13 mouse cellular contexts compared by ENCODE assay signal in the genomic region with DNA sequence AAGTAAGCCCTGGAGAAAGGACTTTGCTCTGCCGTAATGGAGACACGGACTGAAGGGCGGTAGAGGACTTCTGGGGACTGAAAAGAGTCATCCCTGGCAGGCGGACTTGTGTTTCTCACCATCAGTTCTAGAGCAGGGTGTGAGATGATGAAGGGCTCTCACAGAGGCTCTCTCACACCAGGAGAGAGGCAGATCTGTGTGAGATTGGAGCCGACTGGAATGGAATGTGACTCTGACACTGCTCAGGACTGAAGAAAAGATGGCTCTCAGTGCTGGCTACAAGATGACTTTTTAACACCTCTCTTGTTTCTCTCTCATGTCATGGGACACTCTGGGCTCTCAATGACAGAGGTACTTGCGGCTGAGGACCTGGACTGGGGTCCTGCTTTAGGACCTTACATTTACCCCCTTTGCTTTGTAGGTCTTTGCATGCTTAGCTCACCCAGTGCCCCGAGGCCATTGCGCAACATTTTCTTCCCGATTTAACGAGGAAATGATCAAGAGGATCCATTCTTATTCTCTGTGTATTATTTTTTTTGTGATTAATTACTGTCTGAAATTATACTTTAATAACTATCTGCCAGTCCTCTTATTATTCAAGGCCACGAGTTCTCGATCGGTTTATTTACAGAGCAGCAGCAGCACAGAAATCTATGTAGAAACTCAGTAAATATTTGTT. TPM values are rescaled to one million over a fixed set of nuclear protein-coding genes. Genes with fewer than 3 reads are reported as not detected.
DNase-seq lines count a peak whose midpoint lies in the region; ATAC-seq lines count a peak whose summit lies in the region.
"Had no signal": no experiment of that assay in that cellular context is flagged by ENCODE, and none has a peak within 500 bp of the region (broad histone marks: within the 10 kb centered on the region; RNA-seq: fewer than 3 reads in every experiment).

No protein-coding gene starts in this region.

- no peaks in the 10 kb centered on the region for H3K27me3 ChIP-seq in heart, embryonic 14.5 days (ENCODE audit: control insufficient read depth, insufficient read depth, low read length)
- H3K27me3 ChIP-seq in lung, embryonic 16.5 days (ENCODE audit: control insufficient read depth, insufficient read depth, low read depth, low read length): no peaks in the 10 kb centered on the region
- H3K27me3 ChIP-seq in stomach, embryonic 16.5 days (ENCODE audit: control insufficient read depth, insufficient read depth, low read length): no peaks in the 10 kb centered on the region
- H3K27me3 ChIP-seq: liver, embryonic 12.5 days had no signal

- H3K36me3 ChIP-seq in heart, embryonic 14.5 days (ENCODE audit: control insufficient read depth, insufficient read depth, low read length): no peaks in the 10 kb centered on the region
- H3K36me3 ChIP-seq in lung, embryonic 16.5 days (ENCODE audit: control insufficient read depth, insufficient read depth, low read length): no peaks in the 10 kb centered on the region
- H3K36me3 ChIP-seq in stomach, embryonic 16.5 days (ENCODE audit: control insufficient read depth, insufficient read depth, low read length): no peaks in the 10 kb centered on the region
- H3K36me3 ChIP-seq: liver, embryonic 12.5 days had no signal

- DNase-seq in heart, adult 8-10 months (ENCODE audit: low spot score): no peak
- DNase-seq in lung, adult 18-20 months: no peak
- DNase-seq in mesoderm, embryonic 11.5 days (ENCODE audit: low read depth, low spot score): peak; percentile 18
- DNase-seq in cerebellum, postnatal 36 days: no peak
- DNase-seq: adrenal gland, postnatal 25 days; cerebellum, adult 11-12 months; gastrocnemius, postnatal 25 days; kidney, adult 11 months; right cerebral cortex, postnatal 4 days had no signal

- peaks cover 12 to 42% of the 10 kb centered on the region in 2 experiments for H3K4me1 ChIP-seq in heart, embryonic 14.5 days (ENCODE audit: control insufficient read depth in 2 of 2, insufficient read depth in 2 of 2, low read length in 2 of 2)
- H3K4me1 ChIP-seq in lung, embryonic 16.5 days (replicated peaks; ENCODE audit: control insufficient read depth, insufficient read depth, low read length): peaks cover 18% of the 10 kb centered on the region
- H3K4me1 ChIP-seq in stomach, embryonic 16.5 days (ENCODE audit: control insufficient read depth, insufficient read depth, low read length): peaks cover 11% of the 10 kb centered on the region
- H3K4me1 ChIP-seq: liver, embryonic 12.5 days had no signal

- WGBS in heart, embryonic 14.5 days: 47% methylated on average over 13 of the region's 13 CpGs
- WGBS in lung, embryonic 16.5 days: 47% methylated on average over 13 of the region's 13 CpGs
- WGBS in stomach, embryonic 16.5 days: 65% methylated on average over 13 of the region's 13 CpGs

- H3K9ac ChIP-seq in heart, embryonic 14.5 days (ENCODE audit: low read length): peak overlapping the region; percentile 40; the same call in 1 of the 2 replicates
- H3K9ac ChIP-seq in lung, embryonic 16.5 days (ENCODE audit: low read length): no peak overlapping the region
- no peak overlapping the region for H3K9ac ChIP-seq in stomach, embryonic 16.5 days (ENCODE audit: low read length)
- H3K9ac ChIP-seq: liver, embryonic 12.5 days had no signal

- ATAC-seq in heart, embryonic 14.5 days (ENCODE audit: insufficient number of reproducible peaks, insufficient read depth, low FRiP score, low read depth): no peak
- peak; percentile 27; the same call in 1 of the 2 replicates for ATAC-seq in lung, embryonic 16.5 days (ENCODE audit: low read depth)
- no peak for ATAC-seq in stomach, embryonic 16.5 days (ENCODE audit: insufficient read depth, low FRiP score)
- ATAC-seq: liver, embryonic 12.5 days had no signal

- H3K9me3 ChIP-seq in heart, embryonic 14.5 days (ENCODE audit: control insufficient read depth, low read length): no peaks in the 10 kb centered on the region
- H3K9me3 ChIP-seq in lung, embryonic 16.5 days (ENCODE audit: control insufficient read depth, low read length): no peaks in the 10 kb centered on the region
- no peaks in the 10 kb centered on the region for H3K9me3 ChIP-seq in stomach, embryonic 16.5 days (replicated peaks; ENCODE audit: control insufficient read depth, low read length)
- H3K9me3 ChIP-seq: liver, embryonic 12.5 days had no signal

- H3K4me3 ChIP-seq in heart, embryonic 14.5 days (ENCODE audit: control insufficient read depth in 1 of 2, insufficient read depth in 1 of 2, low read depth in 1 of 2, low read length in 2 of 2): peak overlapping the region in 1 of 2 experiments; percentile 4; a peak in 1 of 4 replicates
- no peak overlapping the region for H3K4me3 ChIP-seq in lung, embryonic 16.5 days (ENCODE audit: low read length)
- no peak overlapping the region for H3K4me3 ChIP-seq in stomach, embryonic 16.5 days (replicated peaks; ENCODE audit: low read length)
- H3K4me3 ChIP-seq: liver, embryonic 12.5 days had no signal

- peak overlapping the region; percentile 47 for H3K4me2 ChIP-seq in heart, embryonic 14.5 days (ENCODE audit: low read length)
- H3K4me2 ChIP-seq in lung, embryonic 16.5 days (ENCODE audit: low read depth, low read length): no peak overlapping the region
- H3K4me2 ChIP-seq in stomach, embryonic 16.5 days (ENCODE audit: low read depth, low read length): no peak overlapping the region
- H3K4me2 ChIP-seq: liver, embryonic 12.5 days had no signal

- peak overlapping the region; percentile 64 to 78 for H3K27ac ChIP-seq in heart, embryonic 14.5 days (replicated peaks in 1 of 2; ENCODE audit: control insufficient read depth in 1 of 2, insufficient read depth in 1 of 2, low read depth in 2 of 2, low read length in 2 of 2)
- no peak overlapping the region for H3K27ac ChIP-seq in lung, embryonic 16.5 days (ENCODE audit: low read length)
- peak overlapping the region; percentile 47; the same call in 1 of the 2 replicates for H3K27ac ChIP-seq in stomach, embryonic 16.5 days (ENCODE audit: low read length)
- H3K27ac ChIP-seq: liver, embryonic 12.5 days had no signal

RNA-seq across cellular contexts. Expression of a gene that starts 10.7 kb away (rescaled TPM):
- 611 and 671 TPM in 2 replicates for polyA plus RNA-seq in heart, embryonic 14.5 days (2014; fragmentation: Nextera tagmentation; extraction: Ambion mirVana)
- total RNA-seq in heart, adult 8-10 months (2022): 100 to 1,000 TPM; 632 to 807 (median 708) TPM
- 53.4 and 61.4 TPM in 2 replicates for polyA plus RNA-seq in lung, embryonic 16.5 days (2015; fragmentation: Nextera tagmentation; extraction: Ambion mirVana)
- polyA plus RNA-seq in stomach, embryonic 16.5 days (2015; fragmentation: Nextera tagmentation; extraction: Ambion mirVana): 50.3 and 50.6 TPM in 2 replicates
